Mouse (Mus musculus) liver, embryonic 12.5 days (tissue): ENCODE results near the gene Mus81. TPM values are rescaled to one million over a fixed set of nuclear protein-coding genes. Genes with fewer than 3 reads are reported as not detected.

Experiments used
- ATAC-seq: fragments of 200-750 bp; cut with Nextera tagmentation; 2 replicates; pipeline ENCODE4 v1.8.0; 2017; ENCODE audit warnings: moderate number of reproducible peaks, mild to moderate bottlenecking, moderate library complexity
- H3K27ac ChIP-seq: fragments of 300-500 bp; sonication (generic); 2 replicates; pipeline ENCODE4 v1.5.1; 2016; ENCODE audit warnings: mild to moderate bottlenecking
- H3K27me3 ChIP-seq: fragments of 300-500 bp; sonication (generic); replicated peaks from 2 replicates; pipeline ENCODE4 v1.6.1; 2016; ENCODE audit warnings: mild to moderate bottlenecking, moderate library complexity
- H3K36me3 ChIP-seq: fragments of 300-500 bp; sonication (generic); 2 replicates; pipeline ENCODE4 v1.6.1; 2016; ENCODE audit warnings: mild to moderate bottlenecking, moderate library complexity
- H3K4me1 ChIP-seq: fragments of 300-500 bp; sonication (generic); 2 replicates; pipeline ENCODE4 v1.6.1; 2016
- H3K4me2 ChIP-seq: fragments of 300-500 bp; sonication (generic); 2 replicates; pipeline ENCODE4 v1.6.1; 2016; ENCODE audit warnings: mild to moderate bottlenecking, moderate library complexity
- H3K4me3 ChIP-seq: fragments of 300-500 bp; sonication (generic); 2 replicates; pipeline ENCODE4 v1.5.1; 2016; ENCODE audit warnings: mild to moderate bottlenecking, moderate library complexity
- H3K9ac ChIP-seq: fragments of 300-500 bp; sonication (generic); 2 replicates; pipeline ENCODE4 v1.6.1; 2016; ENCODE audit warnings: mild to moderate bottlenecking, moderate library complexity
- H3K9me3 ChIP-seq: fragments of 300-500 bp; sonication (generic); replicated peaks from 2 replicates; pipeline ENCODE4 v1.6.1; 2016; ENCODE audit warnings: mild to moderate bottlenecking, moderate library complexity
- WGBS: fragments of 180-500 bp; shearing (Covaris S2); methylation state at CpG from one replicate; pipeline ENCODE4 v1.1.7; 2016; ENCODE audit not compliant: insufficient replicate concordance; 5-methylcytosine and 5-hydroxymethylcytosine counted together
- polyA plus RNA-seq: library from polyadenylated mRNA; unstranded; fragments of >200 nt; fragmentation: Nextera tagmentation; extraction: Ambion mirVana; gene quantifications from 2 replicates; pipeline ENCODE4 v1.2.1, GENCODE M21; 2016

Mus81 gene
- polyA plus RNA-seq, 1 experiment from 2014 or later, result 22.2 TPM

DNA sequence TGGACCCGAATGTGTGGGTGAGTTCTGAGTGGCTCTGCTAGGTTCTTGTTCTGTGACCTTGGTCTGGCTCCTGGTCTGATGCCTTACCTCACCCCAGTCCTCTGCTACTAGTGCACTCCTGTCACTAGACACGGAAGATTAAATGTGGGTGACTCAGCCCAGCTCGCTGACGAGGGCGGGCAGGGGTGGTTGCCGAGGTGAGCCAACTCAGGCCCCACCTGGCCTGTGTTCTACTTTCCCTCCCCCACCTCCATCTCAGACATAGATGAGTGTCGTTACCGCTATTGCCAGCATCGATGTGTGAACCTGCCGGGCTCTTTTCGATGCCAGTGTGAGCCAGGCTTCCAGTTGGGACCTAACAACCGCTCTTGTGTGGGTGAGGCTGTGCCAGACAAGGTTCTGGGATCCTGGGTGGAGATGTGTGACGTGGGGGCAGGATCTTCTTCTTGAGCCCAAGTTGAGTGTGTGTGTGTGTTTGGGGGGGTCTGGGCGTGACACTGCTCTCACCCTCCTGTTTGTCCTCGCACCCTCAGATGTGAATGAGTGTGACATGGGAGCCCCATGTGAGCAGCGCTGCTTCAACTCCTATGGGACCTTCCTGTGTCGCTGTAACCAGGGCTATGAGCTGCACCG, 10.4 kb downstream of the Mus81 start:
- Histone ChIP-seq H3K9ac (no peak overlapping the region), H3K27ac (no peak overlapping the region), H3K4me1 (peaks cover 31% of the 10 kb centered on the region), H3K9me3 (no peaks in the 10 kb centered on the region), H3K27me3 (peaks cover 31% of the 10 kb centered on the region), H3K36me3 (peaks cover 22% of the 10 kb centered on the region), H3K4me2 (no peak overlapping the region), H3K4me3 (no peak overlapping the region)
- ATAC-seq, result no peak
- 83% methylated on average over 18 of the region's 18 CpGs for WGBS

DNA sequence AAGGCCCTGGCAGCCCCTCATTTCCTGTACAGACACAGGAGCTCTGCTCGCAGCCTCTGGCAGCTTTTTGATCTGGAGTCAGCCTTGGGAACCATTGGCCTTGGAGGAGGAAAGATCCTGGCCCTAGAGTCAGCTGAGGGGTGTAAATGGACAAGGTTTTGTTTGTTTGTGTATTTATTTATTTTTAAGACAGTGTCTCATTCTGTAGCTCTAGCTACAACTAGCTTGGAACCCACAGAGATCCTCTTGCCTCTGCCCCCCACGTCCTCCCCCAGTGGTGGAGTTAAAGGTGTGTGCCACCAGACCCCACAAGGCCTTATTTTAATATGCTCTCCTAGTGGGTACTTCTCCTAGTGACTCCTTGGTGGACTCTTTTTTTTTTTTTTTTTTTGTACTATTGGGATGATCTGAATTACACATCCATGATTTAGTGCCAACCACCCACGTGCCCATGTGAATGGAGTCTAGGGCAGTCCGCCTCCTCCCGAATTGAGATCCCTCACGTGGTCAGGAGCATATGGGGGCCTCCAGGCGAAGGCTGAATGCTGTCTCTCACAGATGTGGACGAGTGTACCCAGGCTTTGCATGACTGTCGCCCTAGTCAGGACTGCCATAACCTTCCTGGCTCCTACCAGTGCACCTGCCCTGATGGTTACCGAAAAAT, 11.1 kb downstream of the Mus81 start:
- peaks cover 31% of the 10 kb centered on the region for H3K4me1 ChIP-seq
- no peak overlapping the region for H3K9ac ChIP-seq
- no peak overlapping the region for H3K4me2 ChIP-seq
- no peak overlapping the region for H3K27ac ChIP-seq
- H3K4me3 ChIP-seq, result no peak overlapping the region
- 70% methylated on average over 10 of the region's 10 CpGs for WGBS
- ATAC-seq, result no peak
- no peaks in the 10 kb centered on the region for H3K9me3 ChIP-seq
- peaks cover 31% of the 10 kb centered on the region for H3K27me3 ChIP-seq
- peaks cover 15% of the 10 kb centered on the region for H3K36me3 ChIP-seq

DNA sequence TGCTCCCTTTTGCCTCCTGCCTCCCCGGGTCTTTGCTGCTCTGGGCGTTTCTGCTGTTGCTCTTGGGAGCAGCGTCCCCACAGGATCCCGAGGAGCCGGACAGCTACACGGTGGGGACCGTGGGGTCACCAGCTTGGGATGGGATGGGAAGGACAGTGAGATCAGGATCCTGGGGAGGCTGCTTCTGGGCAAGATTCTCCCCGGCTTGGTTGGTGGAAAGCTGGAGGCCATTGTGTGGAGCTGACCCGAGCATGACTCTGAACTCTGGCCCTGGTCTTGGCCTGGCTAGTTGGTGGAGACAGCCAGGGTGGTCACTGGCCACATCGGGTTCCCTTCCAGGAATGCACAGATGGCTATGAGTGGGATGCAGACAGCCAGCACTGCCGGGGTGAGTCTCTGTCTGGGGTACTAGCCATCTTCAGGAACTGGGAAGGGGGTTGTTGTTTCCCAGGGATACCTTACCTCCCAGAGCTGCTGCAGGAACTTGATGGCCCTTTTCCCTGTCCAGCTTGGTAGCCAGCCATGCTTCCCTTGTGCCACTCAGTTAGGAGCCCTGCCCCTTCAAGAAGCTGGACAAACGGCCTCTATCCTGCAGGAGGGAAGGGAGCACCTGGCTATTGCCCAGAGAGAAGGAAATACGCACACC, 13.0 kb downstream of the Mus81 start:
- Histone ChIP-seq H3K36me3 (0 out of 2 replicates have a peak, but pooled peaks cover 5% of the 10 kb centered on the region), H3K9ac (peak overlapping the region; percentile 67), H3K4me3 (peak overlapping the region; percentile 61), H3K4me1 (peaks cover 31% of the 10 kb centered on the region), H3K27ac (peak overlapping the region; percentile 65), H3K27me3 (peaks cover 31% of the 10 kb centered on the region), H3K4me2 (peak overlapping the region; percentile 88), H3K9me3 (no peaks in the 10 kb centered on the region)
- WGBS, result 42% methylated on average over 13 of the region's 13 CpGs
- ATAC-seq, result no peak; the same call in 1 of the 2 replicates

DNA sequence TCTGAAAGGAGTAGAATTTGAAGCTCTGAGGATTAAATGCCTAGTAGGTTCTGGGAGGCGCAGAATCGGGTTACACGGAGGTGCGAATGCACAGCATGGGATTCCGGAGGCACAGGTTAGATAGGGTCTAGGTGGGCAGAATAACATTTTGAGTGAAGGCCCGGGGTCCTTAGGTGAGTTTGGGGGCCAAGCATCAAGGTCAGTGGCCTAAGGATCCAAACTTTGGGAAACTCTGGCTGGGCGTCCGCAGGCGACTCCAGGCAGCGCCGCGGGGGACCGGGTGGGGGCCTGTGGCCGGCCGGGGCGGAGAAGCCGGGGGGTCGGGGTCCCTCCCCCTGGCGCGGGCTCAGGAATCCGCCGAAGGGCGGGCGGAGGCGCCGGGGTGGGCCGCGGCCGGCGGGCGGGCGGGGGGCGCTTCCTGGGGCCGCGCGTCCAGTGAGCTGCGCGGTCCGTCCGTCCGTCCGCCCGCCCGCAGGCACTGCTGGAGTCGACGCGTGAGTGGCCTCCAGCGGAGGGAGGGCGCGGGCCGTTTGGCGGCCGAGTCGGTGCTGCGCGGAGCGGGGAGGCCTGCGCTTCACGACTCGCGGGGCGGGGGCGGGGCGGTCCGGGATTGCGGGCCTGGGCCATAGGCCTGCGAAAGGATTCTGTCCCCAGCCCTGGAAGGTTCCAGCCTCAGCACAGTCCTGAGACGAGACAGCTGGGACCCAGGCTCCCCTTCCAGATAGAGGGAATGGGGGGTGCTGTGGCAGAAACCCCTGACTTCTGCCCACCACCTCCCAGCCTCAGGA, 13.7 kb downstream of the Mus81 start:
- Histone ChIP-seq H3K4me3 (peak overlapping the region; percentile 61), H3K36me3 (0 out of 2 replicates have a peak, but pooled peaks cover 5% of the 10 kb centered on the region), H3K27me3 (peaks cover 31% of the 10 kb centered on the region), H3K4me1 (peaks cover 31% of the 10 kb centered on the region), H3K9me3 (no peaks in the 10 kb centered on the region), H3K9ac (peak overlapping the region; percentile 67), H3K27ac (peak overlapping the region; percentile 65), H3K4me2 (peak overlapping the region; percentile 88)
- 2% methylated on average over 58 of the region's 68 CpGs for WGBS
- ATAC-seq, result no peak

DNA sequence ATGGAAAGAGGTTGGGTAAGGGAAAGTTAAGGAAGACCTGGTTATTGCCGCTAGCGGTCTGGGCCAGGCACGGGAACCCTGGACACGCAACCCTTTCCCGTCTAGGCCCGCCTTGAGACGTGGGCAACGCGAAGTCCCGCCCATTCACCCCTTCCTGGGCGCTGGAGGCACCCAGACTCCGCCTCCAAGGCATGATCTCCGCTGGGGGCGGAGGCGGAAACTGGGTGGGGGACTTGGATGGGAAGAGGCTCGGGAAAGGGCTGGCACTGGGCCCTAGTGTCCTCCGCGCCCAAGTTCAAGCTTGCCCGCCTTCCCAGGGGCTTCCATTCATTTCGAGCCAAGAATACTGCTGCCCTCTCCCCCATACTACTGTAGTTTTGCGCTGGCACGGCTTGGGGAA, 14.5 kb downstream of the Mus81 start, which contains the start of gene Efemp2:
TSS of gene Efemp2 (plus strand) at position 235 of the 400 bp plus-strand sequence.
- Histone ChIP-seq H3K27ac (peak within 1 kb of the TSS; percentile 65), H3K9me3 (no peaks in the 10 kb centered on the region), H3K9ac (peak within 1 kb of the TSS; percentile 67), H3K36me3 (0 out of 2 replicates have a peak, but pooled peaks cover 5% of the 10 kb centered on the region), H3K4me3 (peak within 1 kb of the TSS; percentile 61), H3K4me1 (peaks cover 31% of the 10 kb centered on the region), H3K27me3 (peaks cover 31% of the 10 kb centered on the region), H3K4me2 (peak within 1 kb of the TSS; percentile 88)
- WGBS, result 2% methylated on average over 22 of the region's 22 CpGs
- peak; percentile 70 for ATAC-seq

DNA sequence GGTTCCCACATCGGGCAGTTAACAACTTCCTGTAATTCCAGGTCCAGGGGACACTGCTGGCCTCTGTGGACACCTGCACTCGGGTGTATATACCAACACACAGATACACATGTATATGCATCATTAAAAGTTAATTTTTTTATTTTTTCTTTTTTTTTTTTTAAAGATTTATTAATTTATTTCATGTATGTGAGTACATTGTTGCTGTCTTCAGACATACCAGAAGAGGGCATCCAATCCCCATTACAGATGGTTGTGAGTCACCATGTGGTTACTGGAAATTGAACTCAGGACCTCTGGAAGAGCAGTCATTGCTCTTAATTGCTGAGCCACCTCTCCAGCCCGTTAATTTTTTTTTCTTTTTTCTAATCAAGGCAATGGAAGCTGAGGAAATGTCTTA, 15.3 kb downstream of the Mus81 start:
- Histone ChIP-seq H3K27me3 (peaks cover 31% of the 10 kb centered on the region), H3K9me3 (no peaks in the 10 kb centered on the region), H3K36me3 (no peaks in the 10 kb centered on the region), H3K27ac (no peak overlapping the region), H3K4me3 (no peak overlapping the region), H3K4me2 (0 out of 2 replicates have a peak overlapping the region, but pooled peaks have one; percentile 88), H3K4me1 (peaks cover 36% of the 10 kb centered on the region), H3K9ac (no peak overlapping the region)
- WGBS, result 58% methylated on average over 3 of the region's 3 CpGs
- no peak for ATAC-seq

DNA sequence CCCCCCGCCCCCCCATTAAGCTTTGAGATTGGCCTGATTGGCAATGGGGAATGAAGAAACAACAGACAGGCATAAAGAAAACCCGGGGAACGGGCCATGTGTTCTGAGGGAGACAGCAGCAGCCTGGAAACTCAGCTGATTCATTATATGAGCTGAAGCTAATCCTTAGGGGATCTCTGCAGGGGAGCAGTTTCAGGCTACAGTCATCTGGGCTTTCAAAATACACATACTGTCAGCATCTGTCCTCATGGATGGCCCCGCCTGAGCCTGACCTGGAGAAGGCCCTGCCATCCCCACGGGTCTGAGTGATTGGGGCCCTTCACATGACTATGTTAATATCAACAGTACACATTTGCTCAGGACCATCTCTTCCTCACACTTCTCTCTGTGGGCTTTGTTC, 16.4 kb downstream of the Mus81 start:
- 73% methylated on average over 5 of the region's 5 CpGs for WGBS
- peaks cover 31% of the 10 kb centered on the region for H3K27me3 ChIP-seq
- no peaks in the 10 kb centered on the region for H3K9me3 ChIP-seq
- H3K36me3 ChIP-seq, result peaks cover 6% of the 10 kb centered on the region
- no peak overlapping the region for H3K9ac ChIP-seq
- peaks cover 36% of the 10 kb centered on the region for H3K4me1 ChIP-seq
- no peak overlapping the region for H3K4me2 ChIP-seq
- H3K27ac ChIP-seq, result no peak overlapping the region
- no peak for ATAC-seq
- H3K4me3 ChIP-seq, result no peak overlapping the region

DNA sequence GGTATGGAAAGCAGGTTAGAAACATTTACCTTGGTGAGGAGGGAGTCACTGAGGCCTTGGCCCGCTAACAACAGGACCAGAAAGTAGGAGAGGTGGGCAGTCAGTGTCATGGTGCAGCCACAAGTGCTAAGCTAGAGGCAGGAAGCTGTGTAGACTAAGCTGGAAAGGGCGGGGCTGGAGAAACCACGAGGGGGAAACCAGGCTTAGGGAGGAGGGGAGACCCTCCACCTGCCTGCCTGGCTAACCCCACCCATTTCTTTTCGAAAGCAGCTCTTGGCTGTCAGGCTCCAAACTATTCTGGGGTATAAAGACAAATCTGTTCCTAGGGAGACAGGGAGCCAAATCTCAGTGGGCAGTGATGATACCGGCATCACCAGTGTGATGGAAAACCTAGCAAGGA, 19.8 kb downstream of the Mus81 start, which contains the start of gene Ctsw:
TSS of gene Ctsw (minus strand) at position 134 of the 400 bp plus-strand sequence.
- 39% methylated on average over 5 of the region's 5 CpGs for WGBS
- Histone ChIP-seq H3K4me3 (no peak within 1 kb of the TSS), H3K9ac (no peak within 1 kb of the TSS), H3K4me2 (no peak within 1 kb of the TSS), H3K9me3 (no peaks in the 10 kb centered on the region), H3K27ac (no peak within 1 kb of the TSS), H3K27me3 (peaks cover 4% of the 10 kb centered on the region; the same call in 1 of the 2 replicates), H3K36me3 (peaks cover 41% of the 10 kb centered on the region), H3K4me1 (peaks cover 9% of the 10 kb centered on the region)
- no peak for ATAC-seq

DNA sequence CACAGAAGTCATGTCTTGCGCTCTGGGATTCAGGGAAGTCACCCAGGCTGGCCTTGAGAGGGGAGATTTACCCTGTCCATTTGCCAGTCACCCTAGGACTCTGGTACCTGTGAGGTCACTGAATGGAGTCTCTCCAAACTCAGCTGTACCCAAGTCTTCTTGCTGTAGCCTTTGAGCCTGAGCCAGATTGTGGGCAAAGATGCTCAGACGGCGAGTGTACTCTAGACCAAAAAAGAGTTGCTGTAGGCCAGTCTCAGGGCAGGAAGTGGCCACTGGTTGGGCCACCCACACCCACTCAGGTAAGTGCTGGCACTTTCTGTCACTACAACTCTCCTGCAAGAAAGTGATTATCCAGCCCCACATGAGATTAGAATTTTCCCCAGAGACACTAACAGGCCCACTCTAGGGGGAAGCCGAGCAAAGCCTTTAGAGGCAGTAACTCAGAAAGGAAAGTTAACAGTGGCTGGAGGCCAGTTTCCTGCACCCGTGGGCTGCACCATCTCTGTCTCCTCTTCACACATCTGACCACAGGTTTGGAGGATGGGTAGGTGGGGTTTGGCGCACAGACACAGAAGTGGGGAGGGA, 21.2 kb downstream of the Mus81 start:
- 76% methylated on average over 6 of the region's 6 CpGs for WGBS
- Histone ChIP-seq H3K4me3 (no peak overlapping the region), H3K27me3 (no peaks in the 10 kb centered on the region), H3K36me3 (peaks cover 52% of the 10 kb centered on the region), H3K4me1 (peaks cover 5% of the 10 kb centered on the region), H3K4me2 (no peak overlapping the region), H3K9me3 (no peaks in the 10 kb centered on the region), H3K27ac (no peak overlapping the region), H3K9ac (no peak overlapping the region)
- no peak for ATAC-seq

DNA sequence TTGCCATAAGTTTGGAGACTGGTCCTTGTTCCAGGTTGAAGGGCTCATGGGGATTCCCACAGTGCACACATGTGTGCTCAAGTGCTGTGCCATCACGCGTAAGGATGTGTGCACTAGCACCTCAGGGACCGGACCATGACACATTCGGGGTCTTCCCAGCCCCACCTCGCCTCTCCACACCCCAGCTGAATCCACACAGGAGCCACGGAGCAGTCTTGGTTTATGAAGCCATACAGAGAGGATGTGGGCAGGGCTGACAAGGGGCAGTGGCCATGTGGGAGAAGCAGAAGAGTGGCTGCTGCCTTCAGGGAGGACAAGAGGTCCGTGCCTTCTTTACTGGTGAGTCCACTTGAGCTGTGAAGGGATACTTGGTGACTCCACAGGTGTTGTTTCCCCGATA, 23.2 kb downstream of the Mus81 start:
- ATAC-seq, result no peak
- no peaks in the 10 kb centered on the region for H3K27me3 ChIP-seq
- no peaks in the 10 kb centered on the region for H3K9me3 ChIP-seq
- no peak overlapping the region for H3K4me3 ChIP-seq
- 88% methylated on average over 8 of the region's 8 CpGs for WGBS
- H3K27ac ChIP-seq, result no peak overlapping the region
- H3K36me3 ChIP-seq, result peaks cover 52% of the 10 kb centered on the region
- H3K9ac ChIP-seq, result no peak overlapping the region
- H3K4me1 ChIP-seq, result peaks cover 17% of the 10 kb centered on the region
- H3K4me2 ChIP-seq, result no peak overlapping the region
